32 mouse cellular contexts compared by ENCODE assay signal in genomic region chrX:20572683-20573082, GRCm38 (mm10). TPM values are rescaled to one million over a fixed set of nuclear protein-coding genes. Genes with fewer than 3 reads are reported as not detected.
DNase-seq lines count a peak whose midpoint lies in the region; ATAC-seq and TF ChIP-seq lines count a peak whose summit lies in the region.
"Had no signal": no experiment of that assay in that cellular context is flagged by ENCODE, and none has a peak within 500 bp of the region (broad histone marks: within the 10 kb centered on the region; RNA-seq: fewer than 3 reads in every experiment).

No protein-coding gene starts in this region.

- no peak overlapping the region for H3K4me3 ChIP-seq in hindbrain, postnatal 0 days (ENCODE audit: low read length)
- H3K4me3 ChIP-seq in hindbrain, embryonic 11.5 days (ENCODE audit: low read depth, low read length), result no peak overlapping the region
- no peak overlapping the region for H3K4me3 ChIP-seq in midbrain, postnatal 0 days (ENCODE audit: low read depth, low read length)
- no peak overlapping the region for H3K4me3 ChIP-seq in midbrain, embryonic 13.5 days (replicated peaks)
- H3K4me3 ChIP-seq: embryonic facial prominence, embryonic 10.5 days; embryonic facial prominence, embryonic 15.5 days; forebrain, embryonic 12.5 days; heart, embryonic 10.5 days; heart, embryonic 15.5 days; hindbrain, embryonic 12.5 days; layer of hippocampus, adult 2 months; left cerebral cortex, adult 2 months; megakaryocyte, embryonic 14.5 days had no signal

- no peaks in the 10 kb centered on the region for H3K4me1 ChIP-seq in hindbrain, postnatal 0 days (ENCODE audit: insufficient read depth, low read length)
- H3K4me1 ChIP-seq in hindbrain, embryonic 11.5 days (replicated peaks; ENCODE audit: control insufficient read depth, insufficient read depth, low read length), result no peaks in the 10 kb centered on the region
- no peaks in the 10 kb centered on the region for H3K4me1 ChIP-seq in midbrain, postnatal 0 days (ENCODE audit: insufficient read depth, low read length)
- H3K4me1 ChIP-seq in midbrain, embryonic 13.5 days (replicated peaks), result no peaks in the 10 kb centered on the region
- H3K4me1 ChIP-seq: embryonic facial prominence, embryonic 10.5 days; embryonic facial prominence, embryonic 15.5 days; forebrain, embryonic 12.5 days; hindbrain, embryonic 12.5 days had no signal

- 81% methylated on average over 9 of the region's 9 CpGs for WGBS in hindbrain, postnatal 0 days
- 77% methylated on average over 9 of the region's 9 CpGs for WGBS in hindbrain, embryonic 11.5 days
- 83% methylated on average over 9 of the region's 9 CpGs for WGBS in midbrain, postnatal 0 days
- WGBS in midbrain, embryonic 13.5 days, result 84% methylated on average over 9 of the region's 9 CpGs

- H3K27ac ChIP-seq in hindbrain, postnatal 0 days, result no peak overlapping the region
- no peak overlapping the region for H3K27ac ChIP-seq in hindbrain, embryonic 11.5 days (ENCODE audit: low read depth, low read length)
- no peak overlapping the region for H3K27ac ChIP-seq in midbrain, postnatal 0 days (ENCODE audit: low read depth, low read length)
- H3K27ac ChIP-seq in midbrain, embryonic 13.5 days, result no peak overlapping the region
- H3K27ac ChIP-seq: embryonic facial prominence, embryonic 10.5 days; embryonic facial prominence, embryonic 15.5 days; forebrain, embryonic 12.5 days; heart, embryonic 10.5 days; heart, embryonic 15.5 days; hindbrain, embryonic 12.5 days; layer of hippocampus, adult 2 months; left cerebral cortex, adult 2 months had no signal

- H3K36me3 ChIP-seq in hindbrain, postnatal 0 days (ENCODE audit: insufficient read depth, low read length), result no peaks in the 10 kb centered on the region
- no peaks in the 10 kb centered on the region for H3K36me3 ChIP-seq in hindbrain, embryonic 11.5 days (ENCODE audit: control insufficient read depth, insufficient read depth, low read length)
- no peaks in the 10 kb centered on the region for H3K36me3 ChIP-seq in midbrain, postnatal 0 days (ENCODE audit: insufficient read depth, low read length)
- H3K36me3 ChIP-seq in midbrain, embryonic 13.5 days, result no peaks in the 10 kb centered on the region
- H3K36me3 ChIP-seq: embryonic facial prominence, embryonic 10.5 days; embryonic facial prominence, embryonic 15.5 days; forebrain, embryonic 12.5 days; heart, embryonic 10.5 days; heart, embryonic 15.5 days; hindbrain, embryonic 12.5 days had no signal

- no peaks in the 10 kb centered on the region for H3K27me3 ChIP-seq in hindbrain, postnatal 0 days (ENCODE audit: insufficient read depth, low read length)
- H3K27me3 ChIP-seq in hindbrain, embryonic 11.5 days (ENCODE audit: control insufficient read depth, insufficient read depth, low read length), result no peaks in the 10 kb centered on the region
- H3K27me3 ChIP-seq in midbrain, postnatal 0 days (ENCODE audit: insufficient read depth, low read length), result no peaks in the 10 kb centered on the region
- H3K27me3 ChIP-seq in midbrain, embryonic 13.5 days, result no peaks in the 10 kb centered on the region
- H3K27me3 ChIP-seq: embryonic facial prominence, embryonic 15.5 days; forebrain, embryonic 12.5 days; heart, embryonic 15.5 days; hindbrain, embryonic 12.5 days had no signal

- H3K4me2 ChIP-seq in hindbrain, postnatal 0 days (ENCODE audit: low read depth, low read length), result no peak overlapping the region
- H3K4me2 ChIP-seq in hindbrain, embryonic 11.5 days (replicated peaks; ENCODE audit: low read depth, low read length), result no peak overlapping the region
- no peak overlapping the region for H3K4me2 ChIP-seq in midbrain, postnatal 0 days (ENCODE audit: low read depth, low read length, poor library complexity, severe bottlenecking)
- no peak overlapping the region for H3K4me2 ChIP-seq in midbrain, embryonic 13.5 days (replicated peaks)
- H3K4me2 ChIP-seq: embryonic facial prominence, embryonic 15.5 days; forebrain, embryonic 12.5 days; heart, embryonic 15.5 days; hindbrain, embryonic 12.5 days had no signal

- no peaks in the 10 kb centered on the region for H3K9me3 ChIP-seq in hindbrain, postnatal 0 days (ENCODE audit: low read length)
- no peaks in the 10 kb centered on the region for H3K9me3 ChIP-seq in hindbrain, embryonic 11.5 days (ENCODE audit: control insufficient read depth, low read length)
- peaks cover 3% of the 10 kb centered on the region; the same call in 1 of the 2 replicates for H3K9me3 ChIP-seq in midbrain, postnatal 0 days (ENCODE audit: low read length)
- no peaks in the 10 kb centered on the region for H3K9me3 ChIP-seq in midbrain, embryonic 13.5 days
- H3K9me3 ChIP-seq: embryonic facial prominence, embryonic 10.5 days; embryonic facial prominence, embryonic 15.5 days; forebrain, embryonic 12.5 days; heart, embryonic 10.5 days; heart, embryonic 15.5 days; hindbrain, embryonic 12.5 days; megakaryocyte, embryonic 14.5 days had no signal

- no peak overlapping the region for H3K9ac ChIP-seq in hindbrain, postnatal 0 days (replicated peaks; ENCODE audit: low read length)
- H3K9ac ChIP-seq in hindbrain, embryonic 11.5 days (ENCODE audit: low read depth, low read length), result no peak overlapping the region
- no peak overlapping the region for H3K9ac ChIP-seq in midbrain, postnatal 0 days (replicated peaks; ENCODE audit: low read length, poor library complexity, severe bottlenecking)
- H3K9ac ChIP-seq in midbrain, embryonic 13.5 days (replicated peaks), result no peak overlapping the region
- H3K9ac ChIP-seq: embryonic facial prominence, embryonic 15.5 days; forebrain, embryonic 12.5 days; heart, embryonic 15.5 days; hindbrain, embryonic 12.5 days had no signal

- no peak for TF ChIP-seq CTCF in hindbrain, postnatal 0 days (IDR thresholded peaks at IDR 0.05; ENCODE audit: low read depth)
- no peak for TF ChIP-seq CTCF in midbrain, postnatal 0 days (IDR thresholded peaks at IDR 0.05)

- no peak; the same call in 1 of the 2 replicates for ATAC-seq in hindbrain, postnatal 0 days
- no peak for ATAC-seq in hindbrain, embryonic 11.5 days (ENCODE audit: low FRiP score)
- ATAC-seq in midbrain, postnatal 0 days (ENCODE audit: low FRiP score), result no peak
- ATAC-seq in midbrain, embryonic 13.5 days, result no peak
- ATAC-seq: activated CD4-positive, CD25-positive, alpha-beta regulatory T cell, adult 4 months; CD4-positive, CD25-positive, alpha-beta regulatory T cell, adult 4 months; intestine, embryonic 16.5 days; lung, postnatal 0 days had no signal

- peak; percentile 6 for DNase-seq in hindbrain, postnatal 0 days (ENCODE audit: low spot score)
- DNase-seq in hindbrain, embryonic 11.5 days (ENCODE audit: low spot score), result no peak
- DNase-seq in midbrain, postnatal 0 days (ENCODE audit: low spot score), result peak; percentile 16
- peak; percentile 7 for DNase-seq in brain, adult 2 months (ENCODE audit: low read depth, low spot score)
- no peak for DNase-seq in frontal cortex, postnatal 25 days (ENCODE audit: low spot score in 2 of 2)
- no peak for DNase-seq in adrenal gland, postnatal 36 days
- DNase-seq: adrenal gland, adult 2 months; cerebellum, adult 11 months; gastrocnemius, postnatal 25 days; heart, adult 11 months; kidney, adult 9 months; kidney, postnatal 36 days; lung, adult 18-20 months; lung, postnatal 4 days; midbrain, embryonic 14.5 days; thymus, postnatal 4 days had no signal

RNA-seq across cellular contexts. Expression of gene Rgn, which starts 23.1 kb away (rescaled TPM):
- total RNA-seq in hindbrain, postnatal 0 days (2014; rRNA removed), result 0.25 TPM in 1 of 2 replicates, not detected in the other
- 1.0 and 1.3 TPM in 2 replicates for polyA plus RNA-seq in hindbrain, postnatal 0 days (2015; fragmentation: Nextera tagmentation; extraction: Ambion mirVana)
- 0.20 TPM in 1 of 2 replicates, not detected in the other for polyA plus RNA-seq in hindbrain, embryonic 11.5 days (2014; fragmentation: Nextera tagmentation; extraction: Ambion mirVana)
- 0.11 and 0.19 TPM in 2 replicates for total RNA-seq in midbrain, postnatal 0 days (2014; rRNA removed)
- 0.83 and 1.1 TPM in 2 replicates for polyA plus RNA-seq in midbrain, postnatal 0 days (2015; fragmentation: Nextera tagmentation; extraction: Ambion mirVana)
- 0.12 and 0.32 TPM in 2 replicates for polyA plus RNA-seq in midbrain, embryonic 13.5 days (2015; fragmentation: Nextera tagmentation; extraction: Ambion mirVana)
- 1 to 10 TPM; 1.6 to 3.5 TPM for total RNA-seq in adrenal gland, postnatal 36 days (2021)
- total RNA-seq: gastrocnemius, postnatal 25 days; neutrophil, adult 5-6 weeks had no signal
- polyA plus RNA-seq: activated CD4-positive, CD25-positive, alpha-beta regulatory T cell, adult 4 months; CD4-positive, CD25-positive, alpha-beta regulatory T cell, adult 4 months; hindbrain, embryonic 12.5 days; neural tube, embryonic 11.5 days had no signal

RNA-seq across cellular contexts. Expression of gene Rbm10, which starts 44.6 kb away (rescaled TPM):
- total RNA-seq in hindbrain, postnatal 0 days (2014; rRNA removed), result 58.4 and 64.2 TPM in 2 replicates
- polyA plus RNA-seq in hindbrain, postnatal 0 days (2015; fragmentation: Nextera tagmentation; extraction: Ambion mirVana), result 28.9 and 29.5 TPM in 2 replicates
- 55.7 and 64.3 TPM in 2 replicates for polyA plus RNA-seq in hindbrain, embryonic 11.5 days (2014; fragmentation: Nextera tagmentation; extraction: Ambion mirVana)
- 55.2 and 60.4 TPM in 2 replicates for total RNA-seq in midbrain, postnatal 0 days (2014; rRNA removed)
- 27.5 and 28.7 TPM in 2 replicates for polyA plus RNA-seq in midbrain, postnatal 0 days (2015; fragmentation: Nextera tagmentation; extraction: Ambion mirVana)
- 72.6 and 81.7 TPM in 2 replicates for polyA plus RNA-seq in midbrain, embryonic 13.5 days (2015; fragmentation: Nextera tagmentation; extraction: Ambion mirVana)
- 10 to 100 TPM; 31.1 to 38.4 TPM for total RNA-seq in adrenal gland, postnatal 36 days (2021)

RNA-seq across cellular contexts. Expression of gene Ndufb11, which starts 44.7 kb away (rescaled TPM):
- 94.3 and 150 TPM in 2 replicates for total RNA-seq in hindbrain, postnatal 0 days (2014; rRNA removed)
- polyA plus RNA-seq in hindbrain, postnatal 0 days (2015; fragmentation: Nextera tagmentation; extraction: Ambion mirVana), result 325 and 336 TPM in 2 replicates
- 200 and 208 TPM in 2 replicates for polyA plus RNA-seq in hindbrain, embryonic 11.5 days (2014; fragmentation: Nextera tagmentation; extraction: Ambion mirVana)
- total RNA-seq in midbrain, postnatal 0 days (2014; rRNA removed), result 96.6 and 109 TPM in 2 replicates
- polyA plus RNA-seq in midbrain, postnatal 0 days (2015; fragmentation: Nextera tagmentation; extraction: Ambion mirVana), result 277 and 295 TPM in 2 replicates
- 210 and 223 TPM in 2 replicates for polyA plus RNA-seq in midbrain, embryonic 13.5 days (2015; fragmentation: Nextera tagmentation; extraction: Ambion mirVana)
- total RNA-seq in adrenal gland, postnatal 36 days (2021), result 100 to 1,000 TPM; 292 to 346 TPM

Comparison
In these comparisons a context has a peak if more than half of its experiments do, and no peak if none do; other contexts are left out.
1. DNase-seq: peak in hindbrain, postnatal 0 days (single experiment), midbrain, postnatal 0 days (single experiment) and brain, adult 2 months (single experiment); none in hindbrain, embryonic 11.5 days (single experiment), frontal cortex, postnatal 25 days (0 of 2) and adrenal gland, postnatal 36 days (0 of 2).